ENCODE assay signal across 18 mouse cellular contexts in the genomic region with DNA sequence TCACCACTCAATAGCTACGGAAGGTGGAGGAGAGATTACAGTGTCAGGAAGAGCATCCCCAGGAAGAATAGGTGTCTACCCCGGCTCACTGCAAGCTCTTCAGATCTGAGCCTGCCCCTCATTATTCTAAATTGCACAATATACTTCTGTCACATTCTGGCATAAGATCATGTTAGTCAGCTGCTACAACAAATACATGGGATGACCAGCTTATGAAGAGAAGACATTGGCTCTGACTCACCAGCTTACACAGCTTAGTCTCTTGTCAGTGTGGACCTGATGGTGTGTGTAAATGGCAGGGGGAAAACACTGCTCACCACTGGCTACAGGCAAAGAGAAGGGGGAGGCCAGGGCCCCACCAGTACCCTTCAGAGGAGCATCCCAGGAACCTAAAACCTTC.
DNase-seq lines count a peak whose midpoint lies in the region; ATAC-seq and TF ChIP-seq lines count a peak whose summit lies in the region.
"Had no signal": no experiment of that assay in that cellular context is flagged by ENCODE, and none has a peak within 500 bp of the region (broad histone marks: within the 10 kb centered on the region; RNA-seq: fewer than 3 reads in every experiment).

No protein-coding gene starts in this region.

- no peaks in the 10 kb centered on the region for H3K27me3 ChIP-seq in forebrain, embryonic 13.5 days
- no peaks in the 10 kb centered on the region for H3K27me3 ChIP-seq in forebrain, embryonic 16.5 days (replicated peaks; ENCODE audit: control insufficient read depth, insufficient read depth, low read length)
- no peaks in the 10 kb centered on the region for H3K27me3 ChIP-seq in midbrain, embryonic 15.5 days (replicated peaks)
- H3K27me3 ChIP-seq in midbrain, embryonic 11.5 days (ENCODE audit: control insufficient read depth, insufficient read depth, low read length) = no peaks in the 10 kb centered on the region
- H3K27me3 ChIP-seq in hindbrain, embryonic 13.5 days = no peaks in the 10 kb centered on the region
- H3K27me3 ChIP-seq in stomach, postnatal 0 days (ENCODE audit: control insufficient read depth, insufficient read depth, low read length) = no peaks in the 10 kb centered on the region

- H3K4me3 ChIP-seq in forebrain, embryonic 13.5 days = no peak overlapping the region
- no peak overlapping the region for H3K4me3 ChIP-seq in forebrain, embryonic 16.5 days (replicated peaks; ENCODE audit: low read length)
- H3K4me3 ChIP-seq in midbrain, embryonic 15.5 days = no peak overlapping the region
- no peak overlapping the region for H3K4me3 ChIP-seq in midbrain, embryonic 11.5 days (ENCODE audit: low read depth, low read length)
- H3K4me3 ChIP-seq in hindbrain, embryonic 13.5 days = no peak overlapping the region
- no peak overlapping the region for H3K4me3 ChIP-seq in stomach, postnatal 0 days (ENCODE audit: low read depth, low read length)
- H3K4me3 ChIP-seq: erythroblast, embryonic 14.5 days; gastrocnemius, adult 2 months; heart, adult 2 months; megakaryocyte, embryonic 14.5 days had no signal

- no peak for TF ChIP-seq EP300 in stomach, postnatal 0 days (optimal IDR thresholded peaks at IDR 0.05)

- H3K36me3 ChIP-seq in forebrain, embryonic 13.5 days (ENCODE audit: poor library complexity, severe bottlenecking) = peaks cover 7% of the 10 kb centered on the region; the same call in 1 of the 2 replicates
- no peaks in the 10 kb centered on the region for H3K36me3 ChIP-seq in forebrain, embryonic 16.5 days (ENCODE audit: control insufficient read depth, insufficient read depth)
- no peaks in the 10 kb centered on the region for H3K36me3 ChIP-seq in midbrain, embryonic 15.5 days (replicated peaks)
- H3K36me3 ChIP-seq in midbrain, embryonic 11.5 days (ENCODE audit: control insufficient read depth, insufficient read depth, low read length) = no peaks in the 10 kb centered on the region
- H3K36me3 ChIP-seq in hindbrain, embryonic 13.5 days = no peaks in the 10 kb centered on the region
- H3K36me3 ChIP-seq in stomach, postnatal 0 days (ENCODE audit: control insufficient read depth, insufficient read depth, low read length) = no peaks in the 10 kb centered on the region

- no peak overlapping the region for H3K4me2 ChIP-seq in forebrain, embryonic 13.5 days
- no peak overlapping the region for H3K4me2 ChIP-seq in forebrain, embryonic 16.5 days (ENCODE audit: low read length)
- no peak overlapping the region for H3K4me2 ChIP-seq in midbrain, embryonic 15.5 days
- H3K4me2 ChIP-seq in midbrain, embryonic 11.5 days = no peak overlapping the region
- no peak overlapping the region for H3K4me2 ChIP-seq in hindbrain, embryonic 13.5 days
- H3K4me2 ChIP-seq in stomach, postnatal 0 days (replicated peaks; ENCODE audit: low read depth) = no peak overlapping the region

- peak overlapping the region; percentile 76; the same call in 1 of the 2 replicates for H3K27ac ChIP-seq in forebrain, embryonic 13.5 days
- H3K27ac ChIP-seq in forebrain, embryonic 16.5 days (ENCODE audit: low read length) = no peak overlapping the region
- H3K27ac ChIP-seq in midbrain, embryonic 15.5 days = 0 out of 2 replicates have a peak overlapping the region, but pooled peaks have one; percentile 22
- no peak overlapping the region for H3K27ac ChIP-seq in midbrain, embryonic 11.5 days (ENCODE audit: low read depth, low read length)
- peak overlapping the region; percentile 78 for H3K27ac ChIP-seq in hindbrain, embryonic 13.5 days
- no peak overlapping the region for H3K27ac ChIP-seq in stomach, postnatal 0 days (replicated peaks)
- H3K27ac ChIP-seq: gastrocnemius, adult 2 months had no signal

- ATAC-seq in forebrain, embryonic 13.5 days = no peak
- no peak for ATAC-seq in forebrain, embryonic 16.5 days
- no peak for ATAC-seq in midbrain, embryonic 15.5 days (replicated peaks)
- no peak for ATAC-seq in midbrain, embryonic 11.5 days (ENCODE audit: low FRiP score)
- ATAC-seq in hindbrain, embryonic 13.5 days (ENCODE audit: low FRiP score) = no peak
- ATAC-seq in stomach, postnatal 0 days (ENCODE audit: low FRiP score, low TSS enrichment) = peak; percentile 29; the same call in 1 of the 2 replicates
- ATAC-seq: intestine, postnatal 0 days had no signal

- H3K9me3 ChIP-seq in forebrain, embryonic 13.5 days (replicated peaks) = no peaks in the 10 kb centered on the region
- H3K9me3 ChIP-seq in forebrain, embryonic 16.5 days (ENCODE audit: control insufficient read depth, low read length) = no peaks in the 10 kb centered on the region
- H3K9me3 ChIP-seq in midbrain, embryonic 15.5 days = no peaks in the 10 kb centered on the region
- no peaks in the 10 kb centered on the region for H3K9me3 ChIP-seq in midbrain, embryonic 11.5 days (ENCODE audit: control insufficient read depth, low read length)
- H3K9me3 ChIP-seq in hindbrain, embryonic 13.5 days = no peaks in the 10 kb centered on the region
- H3K9me3 ChIP-seq in stomach, postnatal 0 days (ENCODE audit: control insufficient read depth, low read length) = no peaks in the 10 kb centered on the region
- H3K9me3 ChIP-seq: megakaryocyte, embryonic 14.5 days had no signal

- H3K4me1 ChIP-seq in forebrain, embryonic 13.5 days = peaks cover 69% of the 10 kb centered on the region
- peaks cover 37% of the 10 kb centered on the region for H3K4me1 ChIP-seq in forebrain, embryonic 16.5 days (replicated peaks; ENCODE audit: control insufficient read depth, insufficient read depth, low read length)
- peaks cover 49% of the 10 kb centered on the region for H3K4me1 ChIP-seq in midbrain, embryonic 15.5 days
- peaks cover 30% of the 10 kb centered on the region for H3K4me1 ChIP-seq in midbrain, embryonic 11.5 days (ENCODE audit: control insufficient read depth, insufficient read depth, low read length)
- peaks cover 78% of the 10 kb centered on the region for H3K4me1 ChIP-seq in hindbrain, embryonic 13.5 days (replicated peaks)
- H3K4me1 ChIP-seq in stomach, postnatal 0 days (replicated peaks; ENCODE audit: control insufficient read depth, insufficient read depth) = no peaks in the 10 kb centered on the region

- no peak for DNase-seq in midbrain, embryonic 11.5 days (ENCODE audit: low spot score, missing footprints)
- DNase-seq in stomach, postnatal 0 days (ENCODE audit: low spot score) = no peak
- no peak for DNase-seq in kidney, adult 11 months
- DNase-seq in thymus, postnatal 25 days = no peak
- DNase-seq: adrenal gland, postnatal 36 days; B cell, adult 2 months; cerebellum, adult 11 months; gastrocnemius, adult 2 months; heart, adult 2 months; kidney, postnatal 36 days; lung, adult 2 months had no signal

- TF ChIP-seq CTCF in stomach, postnatal 0 days (IDR thresholded peaks at IDR 0.05; ENCODE audit: low read depth) = no peak

- no peak overlapping the region for H3K9ac ChIP-seq in forebrain, embryonic 13.5 days
- no peak overlapping the region for H3K9ac ChIP-seq in forebrain, embryonic 16.5 days (replicated peaks; ENCODE audit: low read depth, low read length)
- no peak overlapping the region for H3K9ac ChIP-seq in midbrain, embryonic 15.5 days
- H3K9ac ChIP-seq in midbrain, embryonic 11.5 days (ENCODE audit: low read length) = no peak overlapping the region
- no peak overlapping the region for H3K9ac ChIP-seq in hindbrain, embryonic 13.5 days
- no peak overlapping the region for H3K9ac ChIP-seq in stomach, postnatal 0 days (ENCODE audit: low read length)

- 72% methylated on average over 2 of the region's 2 CpGs for WGBS in forebrain, embryonic 13.5 days
- 88% methylated on average over 2 of the region's 2 CpGs for WGBS in forebrain, embryonic 16.5 days
- WGBS in midbrain, embryonic 15.5 days = 85% methylated on average over 2 of the region's 2 CpGs
- 89% methylated on average over 2 of the region's 2 CpGs for WGBS in midbrain, embryonic 11.5 days
- WGBS in hindbrain, embryonic 13.5 days = 68% methylated on average over 2 of the region's 2 CpGs
- 66% methylated on average over 2 of the region's 2 CpGs for WGBS in stomach, postnatal 0 days

Comparison
In these comparisons a context has a peak if more than half of its experiments do, and no peak if none do; other contexts are left out.
1. H3K27ac ChIP-seq: peak in forebrain, embryonic 13.5 days (single experiment), midbrain, embryonic 15.5 days (single experiment) and hindbrain, embryonic 13.5 days (single experiment); none in forebrain, embryonic 16.5 days (single experiment), midbrain, embryonic 11.5 days (single experiment) and stomach, postnatal 0 days (single experiment).